Mouse (Mus musculus) monocyte, adult 2 months (primary cell): Measurements from ENCODE around the gene Irf3.

ENCODE experiments used
- DNase-seq, 2 experiments: peaks; one replicate each; pipeline ENCODE4 v3.0.0; 2022; ENCODE audit warnings: low spot score in 2 of 2, low read depth in 1 of 2

Irf3 gene

GRCm38 (mm10) chr7:45029995-45030394 lies 32.5 kb downstream of the Irf3 start:
- no peak for DNase-seq

GRCm38 (mm10) chr7:45030857-45031256 lies 33.4 kb downstream of the Irf3 start:
- DNase-seq = no peak

- DNase-seq = no peak
Measured at GRCm38 (mm10) chr7:45033722-45034359, 36.4 kb downstream of the Irf3 start.

- DNase-seq = no peak
Measured at GRCm38 (mm10) chr7:45035631-45036030, 38.2 kb downstream of the Irf3 start.

- no peak for DNase-seq
Measured at GRCm38 (mm10) chr7:45036702-45037101, 39.3 kb downstream of the Irf3 start.

GRCm38 (mm10) chr7:45037720-45038361 lies 40.4 kb downstream of the Irf3 start:
- DNase-seq = peak in 1 of 2 experiments; percentile 54

GRCm38 (mm10) chr7:45038411-45038810 lies 41.0 kb downstream of the Irf3 start:
- no peak for DNase-seq

- DNase-seq = no peak
Measured at GRCm38 (mm10) chr7:45040851-45041250, 43.4 kb downstream of the Irf3 start.

GRCm38 (mm10) chr7:45043307-45043706 lies 45.9 kb downstream of the Irf3 start:
- no peak for DNase-seq

- no peak for DNase-seq
Measured at GRCm38 (mm10) chr7:45045741-45046140, 48.3 kb downstream of the Irf3 start.

GRCm38 (mm10) chr7:45046853-45047350 lies 49.5 kb downstream of the Irf3 start:
- DNase-seq = no peak

GRCm38 (mm10) chr7:45047491-45047890 lies 50.0 kb downstream of the Irf3 start:
- no peak for DNase-seq

- DNase-seq = no peak
Measured at GRCm38 (mm10) chr7:45048001-45048890, 50.8 kb downstream of the Irf3 start.

- DNase-seq = no peak
Measured at GRCm38 (mm10) chr7:45048923-45049657, 51.6 kb downstream of the Irf3 start.

GRCm38 (mm10) chr7:45050945-45051600 lies 53.6 kb downstream of the Irf3 start:
- no peak for DNase-seq

GRCm38 (mm10) chr7:45051601-45051974 lies 54.1 kb downstream of the Irf3 start:
- DNase-seq = no peak
